Mouse (Mus musculus): ENCODE data around the gene Alpi. TPM values are rescaled to one million over a fixed set of nuclear protein-coding genes. Genes with fewer than 3 reads are reported as not detected.

Alpi gene
- polyA plus RNA-seq, 1 experiment, result not detected

DNA sequence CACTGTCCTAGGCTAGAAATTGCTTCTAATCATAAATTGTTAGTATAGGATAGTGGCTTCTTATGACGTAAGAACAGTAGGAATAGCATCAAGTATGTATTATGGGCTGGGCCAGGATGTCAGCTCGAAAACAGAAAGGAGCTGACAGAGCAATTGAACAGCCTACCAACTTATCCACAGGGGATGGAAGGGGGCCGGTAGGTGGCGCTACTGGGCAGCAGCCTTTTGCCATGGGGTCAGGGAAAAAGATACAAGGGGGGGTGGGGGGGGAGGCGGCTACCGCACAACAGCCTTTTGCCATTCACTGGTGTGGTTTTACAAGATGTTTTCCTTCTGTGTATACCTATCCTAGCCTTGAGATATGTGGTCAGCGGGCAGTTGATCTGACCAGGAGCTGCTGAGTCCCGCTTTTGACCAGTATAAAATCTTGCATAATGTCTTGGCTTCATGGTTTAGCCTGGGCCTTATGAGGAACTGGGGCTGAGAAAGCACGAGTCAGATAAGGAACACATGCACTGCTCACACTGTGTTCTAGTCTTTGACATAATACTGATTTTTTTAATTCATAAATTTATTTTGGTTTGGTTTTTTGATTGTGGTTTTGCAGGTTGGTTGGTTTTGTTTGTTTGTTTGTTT lies 10.4 kb upstream of the Alpi start:
- no peak for TF ChIP-seq CTCF (IDR thresholded peaks at IDR 0.05; ENCODE audit: insufficient read depth, low read depth, low read length)
- TF ChIP-seq POLR2A (IDR thresholded peaks at IDR 0.05; ENCODE audit: insufficient read depth, low read depth, low read length), result no peak
- H3K4me3 ChIP-seq (ENCODE audit: insufficient read depth, low read depth, low read length), result no peak overlapping the region
- H3K27ac ChIP-seq (ENCODE audit: insufficient read depth, low read depth, low read length), result no peak overlapping the region
- H3K4me1 ChIP-seq (ENCODE audit: control insufficient read depth, insufficient read depth, low read length), result no peaks in the 10 kb centered on the region
- 49% methylated on average over 9 of the region's 9 CpGs for WGBS

DNA sequence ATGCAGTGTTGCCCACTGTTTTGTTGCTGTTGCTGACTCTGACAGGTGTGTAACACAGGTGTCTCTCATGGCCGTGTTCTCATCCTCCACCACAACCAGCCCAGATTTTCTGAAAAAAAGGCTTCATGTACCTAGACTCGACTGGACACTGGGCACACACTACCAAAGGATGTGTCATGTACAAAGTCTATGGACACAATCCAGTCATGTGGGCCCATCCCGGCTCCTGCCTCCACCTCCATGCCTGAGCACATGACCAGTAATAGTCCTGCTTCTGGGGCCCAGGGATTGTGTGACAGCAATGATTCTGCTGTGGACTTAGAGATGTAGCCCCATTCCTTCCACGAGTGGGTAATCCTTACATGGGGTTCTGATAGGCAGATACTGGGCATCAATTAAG lies 7.2 kb upstream of the Alpi start:
- no peak overlapping the region for H3K4me3 ChIP-seq (ENCODE audit: insufficient read depth, low read depth, low read length)
- no peak overlapping the region for H3K27ac ChIP-seq (ENCODE audit: insufficient read depth, low read depth, low read length)
- H3K4me1 ChIP-seq (ENCODE audit: control insufficient read depth, insufficient read depth, low read length), result no peaks in the 10 kb centered on the region
- TF ChIP-seq CTCF (IDR thresholded peaks at IDR 0.05; ENCODE audit: insufficient read depth, low read depth, low read length), result no peak
- 90% methylated on average over 4 of the region's 4 CpGs for WGBS

GRCm38 (mm10) chr1:87106536-87106935 lies 5.1 kb upstream of the Alpi start:
- Histone ChIP-seq H3K4me1 (ENCODE audit: control insufficient read depth, insufficient read depth, low read length) (no peaks in the 10 kb centered on the region), H3K4me3 (ENCODE audit: insufficient read depth, low read depth, low read length) (no peak overlapping the region), H3K27ac (ENCODE audit: insufficient read depth, low read depth, low read length) (no peak overlapping the region)
- 82% methylated on average over 8 of the region's 8 CpGs for WGBS
- TF ChIP-seq POLR2A (IDR thresholded peaks at IDR 0.05; ENCODE audit: insufficient read depth, low read depth, low read length) (no peak), CTCF (IDR thresholded peaks at IDR 0.05; ENCODE audit: insufficient read depth, low read depth, low read length) (no peak)

- no peak overlapping the region for H3K4me3 ChIP-seq (ENCODE audit: insufficient read depth, low read depth, low read length)
- TF ChIP-seq CTCF (IDR thresholded peaks at IDR 0.05; ENCODE audit: insufficient read depth, low read depth, low read length) (no peak), POLR2A (IDR thresholded peaks at IDR 0.05; ENCODE audit: insufficient read depth, low read depth, low read length) (no peak)
- no peaks in the 10 kb centered on the region for H3K4me1 ChIP-seq (ENCODE audit: control insufficient read depth, insufficient read depth, low read length)
- H3K27ac ChIP-seq (ENCODE audit: insufficient read depth, low read depth, low read length), result no peak overlapping the region
- 60% methylated on average over 1 of the region's 1 CpGs for WGBS
These were observed 2.5 kb upstream of the Alpi start for GRCm38 (mm10) chr1:87103936-87104335.

GRCm38 (mm10) chr1:87102114-87102513 lies 708 bp upstream of the Alpi start:
- Histone ChIP-seq H3K4me3 (ENCODE audit: insufficient read depth, low read depth, low read length) (no peak overlapping the region), H3K27ac (ENCODE audit: insufficient read depth, low read depth, low read length) (no peak overlapping the region)
- WGBS, result 93% methylated on average over 3 of the region's 3 CpGs

DNA sequence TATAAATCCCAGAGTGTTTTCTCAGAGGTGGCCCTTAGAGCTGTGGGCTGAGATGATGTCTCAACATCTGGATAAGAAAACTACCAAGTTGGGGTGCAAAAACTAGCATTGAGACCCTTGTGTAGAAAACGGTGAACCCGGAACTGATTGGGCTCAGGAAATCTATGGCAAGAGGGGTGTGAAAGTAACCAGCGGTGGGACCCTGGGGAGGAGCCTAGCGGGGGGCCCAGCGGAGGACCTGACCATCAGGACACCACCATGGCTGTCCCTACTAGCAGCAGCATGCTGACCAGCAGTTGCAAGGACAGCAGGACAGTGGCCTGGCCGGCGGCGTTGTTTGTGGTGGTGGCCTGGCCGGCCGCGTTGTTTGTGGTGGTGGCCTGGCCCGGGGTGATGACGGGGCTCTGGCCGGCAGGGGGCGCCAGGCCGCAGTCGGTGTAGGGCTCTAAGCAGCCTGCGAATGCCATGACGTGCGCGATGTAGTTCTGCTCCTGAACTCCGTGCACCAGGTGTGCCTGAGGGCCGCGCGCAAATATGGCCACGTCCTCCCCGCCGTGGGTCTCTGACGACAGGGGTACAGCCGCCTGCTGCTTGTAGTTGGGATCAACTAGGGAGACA lies 2.9 kb downstream of the Alpi start:
- TF ChIP-seq POLR2A (IDR thresholded peaks at IDR 0.05; ENCODE audit: insufficient read depth, low read depth, low read length) (no peak), CTCF (IDR thresholded peaks at IDR 0.05; ENCODE audit: insufficient read depth, low read depth, low read length) (peak; percentile 69; the same call in 1 of the 2 replicates)
- H3K4me1 ChIP-seq (ENCODE audit: control insufficient read depth, insufficient read depth, low read length), result peaks cover 5% of the 10 kb centered on the region
- 17% methylated on average over 30 of the region's 30 CpGs for WGBS

More at GRCm38 (mm10) chr1:87102114-87102513, 708 bp upstream of the Alpi start:
- TF ChIP-seq CTCF (IDR thresholded peaks at IDR 0.05; ENCODE audit: insufficient read depth, low read depth, low read length) (no peak), POLR2A (IDR thresholded peaks at IDR 0.05; ENCODE audit: insufficient read depth, low read depth, low read length) (no peak)
- H3K4me1 ChIP-seq (ENCODE audit: control insufficient read depth, insufficient read depth, low read length), result peaks cover 5% of the 10 kb centered on the region

GRCm38 (mm10) chr1:87095642-87096041 lies 5.8 kb downstream of the Alpi start:
- TF ChIP-seq CTCF (IDR thresholded peaks at IDR 0.05; ENCODE audit: insufficient read depth, low read depth, low read length) (no peak), POLR2A (IDR thresholded peaks at IDR 0.05; ENCODE audit: insufficient read depth, low read depth, low read length) (no peak)
- Histone ChIP-seq H3K27ac (ENCODE audit: insufficient read depth, low read depth, low read length) (no peak overlapping the region), H3K4me3 (ENCODE audit: insufficient read depth, low read depth, low read length) (no peak overlapping the region), H3K4me1 (ENCODE audit: control insufficient read depth, insufficient read depth, low read length) (peaks cover 5% of the 10 kb centered on the region)
- WGBS, result 77% methylated on average over 8 of the region's 8 CpGs

More for the DNA sequence above, 2.9 kb downstream of the Alpi start:
- Histone ChIP-seq H3K27ac (ENCODE audit: insufficient read depth, low read depth, low read length) (no peak overlapping the region), H3K4me3 (ENCODE audit: insufficient read depth, low read depth, low read length) (no peak overlapping the region)

GRCm38 (mm10) chr1:87089828-87090227 lies 11.6 kb downstream of the Alpi start, which contains the start of gene Alppl2:
Gene Alppl2 (minus strand): TSS chr1:87089928.
- WGBS, result 88% methylated on average over 4 of the region's 4 CpGs
- Histone ChIP-seq H3K4me1 (ENCODE audit: control insufficient read depth, insufficient read depth, low read length) (no peaks in the 10 kb centered on the region), H3K4me3 (ENCODE audit: insufficient read depth, low read depth, low read length) (no peak within 1 kb of the TSS), H3K27ac (ENCODE audit: insufficient read depth, low read depth, low read length) (no peak within 1 kb of the TSS)
- TF ChIP-seq POLR2A (IDR thresholded peaks at IDR 0.05; ENCODE audit: insufficient read depth, low read depth, low read length), result no peak
- TF ChIP-seq CTCF (IDR thresholded peaks at IDR 0.05; ENCODE audit: insufficient read depth, low read depth, low read length), result no peak

DNA sequence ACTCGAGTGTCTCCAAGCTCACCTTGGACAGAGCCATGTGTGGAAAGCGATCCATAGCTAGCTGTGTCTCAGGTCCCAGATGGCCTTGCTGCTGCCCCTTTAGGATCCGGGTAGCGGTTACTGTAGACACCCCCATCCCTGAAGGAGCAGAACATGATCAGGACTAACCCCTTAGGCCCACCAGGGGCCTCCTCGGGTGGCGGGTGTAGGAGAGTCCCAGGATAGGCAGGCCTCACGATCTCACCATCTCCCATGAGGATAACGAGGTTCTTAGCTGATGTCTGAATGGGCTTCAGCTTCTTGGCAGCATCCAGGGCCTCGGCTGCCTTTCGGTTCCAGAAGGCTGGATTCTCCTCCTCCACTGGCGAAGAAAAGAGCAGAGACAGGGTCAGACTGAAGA lies 12.2 kb downstream of the Alpi start:
- H3K4me1 ChIP-seq (ENCODE audit: control insufficient read depth, insufficient read depth, low read length), result no peaks in the 10 kb centered on the region
- H3K27ac ChIP-seq (ENCODE audit: insufficient read depth, low read depth, low read length), result no peak overlapping the region
- 85% methylated on average over 11 of the region's 11 CpGs for WGBS
- no peak overlapping the region for H3K4me3 ChIP-seq (ENCODE audit: insufficient read depth, low read depth, low read length)
- TF ChIP-seq CTCF (IDR thresholded peaks at IDR 0.05; ENCODE audit: insufficient read depth, low read depth, low read length) (no peak), POLR2A (IDR thresholded peaks at IDR 0.05; ENCODE audit: insufficient read depth, low read depth, low read length) (no peak)
